Mouse (Mus musculus): Measurements from ENCODE around the gene Gm11168. TPM values are rescaled to one million over a fixed set of nuclear protein-coding genes. Genes with fewer than 3 reads are reported as not detected.
"Not testable (repeated sequence)": the region's sequence is repeated elsewhere in the genome, so short reads cannot be mapped to it uniquely, and the experiment has no call there.

The Gm11168 gene
- total and polyA plus RNA-seq, 2 experiments from 2014 or later: not detected

GRCm38 (mm10) chr9:3023312-3023984, 20.3 kb downstream of the Gm11168 start, which contains the start of gene Gm10718:
Gm10718 (plus strand) TSS chr9:3023547.
- 64% methylated on average over 9 of the region's 13 CpGs for WGBS
- H3K27ac ChIP-seq (ENCODE audit: low read depth); H3K27me3 ChIP-seq (ENCODE audit: control insufficient read depth, insufficient read depth, low read length); DNase-seq (ENCODE audit: low spot score); H3K9ac ChIP-seq (replicated peaks; ENCODE audit: low read depth, low read length); H3K4me3 ChIP-seq (ENCODE audit: low read depth, low read length); H3K4me2 ChIP-seq (ENCODE audit: low read depth, low read length); H3K9me3 ChIP-seq (replicated peaks; ENCODE audit: control insufficient read depth, low read length); H3K36me3 ChIP-seq (replicated peaks; ENCODE audit: control insufficient read depth, insufficient read depth, low read length); H3K4me1 ChIP-seq (ENCODE audit: control insufficient read depth, insufficient read depth); ATAC-seq (ENCODE audit: insufficient read depth, low read depth): not testable (repeated sequence)

- H3K4me2 ChIP-seq (ENCODE audit: low read depth, low read length); H3K9me3 ChIP-seq (replicated peaks; ENCODE audit: control insufficient read depth, low read length); H3K27me3 ChIP-seq (ENCODE audit: control insufficient read depth, insufficient read depth, low read length); H3K27ac ChIP-seq (ENCODE audit: low read depth); H3K4me1 ChIP-seq (ENCODE audit: control insufficient read depth, insufficient read depth); DNase-seq (ENCODE audit: low spot score); ATAC-seq (ENCODE audit: insufficient read depth, low read depth); H3K36me3 ChIP-seq (replicated peaks; ENCODE audit: control insufficient read depth, insufficient read depth, low read length); H3K9ac ChIP-seq (replicated peaks; ENCODE audit: low read depth, low read length); H3K4me3 ChIP-seq (ENCODE audit: low read depth, low read length): not testable (repeated sequence)
- 64% methylated on average over 14 of the region's 16 CpGs for WGBS
Observed at GRCm38 (mm10) chr9:3023985-3024648, 21.0 kb downstream of the Gm11168 start.

- not testable (repeated sequence) for H3K9ac ChIP-seq (replicated peaks; ENCODE audit: low read depth, low read length); H3K9me3 ChIP-seq (replicated peaks; ENCODE audit: control insufficient read depth, low read length); H3K36me3 ChIP-seq (replicated peaks; ENCODE audit: control insufficient read depth, insufficient read depth, low read length); H3K27ac ChIP-seq (ENCODE audit: low read depth); ATAC-seq (ENCODE audit: insufficient read depth, low read depth); H3K4me3 ChIP-seq (ENCODE audit: low read depth, low read length); H3K27me3 ChIP-seq (ENCODE audit: control insufficient read depth, insufficient read depth, low read length); H3K4me2 ChIP-seq (ENCODE audit: low read depth, low read length); H3K4me1 ChIP-seq (ENCODE audit: control insufficient read depth, insufficient read depth); DNase-seq (ENCODE audit: low spot score)
- 68% methylated on average over 12 of the region's 12 CpGs for WGBS
Observed at GRCm38 (mm10) chr9:3024912-3025467, 21.8 kb downstream of the Gm11168 start, which contains the start of gene Gm10717. Gm10717 (plus strand) TSS chr9:3025417.

GRCm38 (mm10) chr9:3025653-3026052, 22.5 kb downstream of the Gm11168 start:
- not testable (repeated sequence) for H3K9ac ChIP-seq (replicated peaks; ENCODE audit: low read depth, low read length); H3K27me3 ChIP-seq (ENCODE audit: control insufficient read depth, insufficient read depth, low read length); DNase-seq (ENCODE audit: low spot score); H3K9me3 ChIP-seq (replicated peaks; ENCODE audit: control insufficient read depth, low read length); H3K27ac ChIP-seq (ENCODE audit: low read depth); H3K36me3 ChIP-seq (replicated peaks; ENCODE audit: control insufficient read depth, insufficient read depth, low read length); H3K4me2 ChIP-seq (ENCODE audit: low read depth, low read length); H3K4me1 ChIP-seq (ENCODE audit: control insufficient read depth, insufficient read depth); H3K4me3 ChIP-seq (ENCODE audit: low read depth, low read length); ATAC-seq (ENCODE audit: insufficient read depth, low read depth)
- WGBS: 61% methylated on average over 4 of the region's 6 CpGs

GRCm38 (mm10) chr9:3026136-3026535, 23.0 kb downstream of the Gm11168 start:
- DNase-seq (ENCODE audit: low spot score); H3K9ac ChIP-seq (replicated peaks; ENCODE audit: low read depth, low read length); H3K27me3 ChIP-seq (ENCODE audit: control insufficient read depth, insufficient read depth, low read length); H3K27ac ChIP-seq (ENCODE audit: low read depth); H3K4me2 ChIP-seq (ENCODE audit: low read depth, low read length); H3K9me3 ChIP-seq (replicated peaks; ENCODE audit: control insufficient read depth, low read length); H3K36me3 ChIP-seq (replicated peaks; ENCODE audit: control insufficient read depth, insufficient read depth, low read length); H3K4me1 ChIP-seq (ENCODE audit: control insufficient read depth, insufficient read depth); ATAC-seq (ENCODE audit: insufficient read depth, low read depth); H3K4me3 ChIP-seq (ENCODE audit: low read depth, low read length): not testable (repeated sequence)
- 75% methylated on average over 5 of the region's 5 CpGs for WGBS

GRCm38 (mm10) chr9:3026741-3027140, 23.6 kb downstream of the Gm11168 start:
- ATAC-seq (ENCODE audit: insufficient read depth, low read depth); H3K36me3 ChIP-seq (replicated peaks; ENCODE audit: control insufficient read depth, insufficient read depth, low read length); H3K4me2 ChIP-seq (ENCODE audit: low read depth, low read length); H3K4me1 ChIP-seq (ENCODE audit: control insufficient read depth, insufficient read depth); H3K4me3 ChIP-seq (ENCODE audit: low read depth, low read length); H3K9me3 ChIP-seq (replicated peaks; ENCODE audit: control insufficient read depth, low read length); H3K27me3 ChIP-seq (ENCODE audit: control insufficient read depth, insufficient read depth, low read length); H3K27ac ChIP-seq (ENCODE audit: low read depth); H3K9ac ChIP-seq (replicated peaks; ENCODE audit: low read depth, low read length); DNase-seq (ENCODE audit: low spot score): not testable (repeated sequence)
- 64% methylated on average over 9 of the region's 9 CpGs for WGBS

- WGBS: 68% methylated on average over 9 of the region's 9 CpGs
- not testable (repeated sequence) for H3K4me3 ChIP-seq (ENCODE audit: low read depth, low read length); ATAC-seq (ENCODE audit: insufficient read depth, low read depth)
Observed at GRCm38 (mm10) chr9:3027200-3027599, 24.1 kb downstream of the Gm11168 start.

GRCm38 (mm10) chr9:3029276-3030000, 26.3 kb downstream of the Gm11168 start:
- not testable (repeated sequence) for H3K4me2 ChIP-seq (ENCODE audit: low read depth, low read length); H3K4me3 ChIP-seq (ENCODE audit: low read depth, low read length); H3K27me3 ChIP-seq (ENCODE audit: control insufficient read depth, insufficient read depth, low read length); H3K36me3 ChIP-seq (replicated peaks; ENCODE audit: control insufficient read depth, insufficient read depth, low read length); H3K27ac ChIP-seq (ENCODE audit: low read depth); H3K9ac ChIP-seq (replicated peaks; ENCODE audit: low read depth, low read length); DNase-seq (ENCODE audit: low spot score); H3K4me1 ChIP-seq (ENCODE audit: control insufficient read depth, insufficient read depth); H3K9me3 ChIP-seq (replicated peaks; ENCODE audit: control insufficient read depth, low read length); ATAC-seq (ENCODE audit: insufficient read depth, low read depth)
- 66% methylated on average over 12 of the region's 16 CpGs for WGBS

More at GRCm38 (mm10) chr9:3027200-3027599, 24.1 kb downstream of the Gm11168 start:
- H3K27me3 ChIP-seq (ENCODE audit: control insufficient read depth, insufficient read depth, low read length); H3K4me2 ChIP-seq (ENCODE audit: low read depth, low read length); H3K9ac ChIP-seq (replicated peaks; ENCODE audit: low read depth, low read length); H3K9me3 ChIP-seq (replicated peaks; ENCODE audit: control insufficient read depth, low read length); H3K27ac ChIP-seq (ENCODE audit: low read depth); H3K36me3 ChIP-seq (replicated peaks; ENCODE audit: control insufficient read depth, insufficient read depth, low read length); H3K4me1 ChIP-seq (ENCODE audit: control insufficient read depth, insufficient read depth): not testable (repeated sequence)
- peak; percentile 7 for DNase-seq (ENCODE audit: low spot score)

Measured in heart, postnatal 0 days (tissue).